Mouse (Mus musculus) embryonic facial prominence, embryonic 15.5 days (tissue): ENCODE results near the gene Uimc1. TPM values are rescaled to one million over a fixed set of nuclear protein-coding genes. Genes with fewer than 3 reads are reported as not detected.
"Not testable (repeated sequence)": the region's sequence is repeated elsewhere in the genome, so short reads cannot be mapped to it uniquely, and the experiment has no call there.

Source experiments
- ATAC-seq: fragments of 200-750 bp; cut with Nextera tagmentation; 2 replicates; pipeline ENCODE4 v1.8.0; 2017; ENCODE audit warnings: low read depth, moderate TSS enrichment; ENCODE audit not compliant: insufficient number of reproducible peaks, low FRiP score, low TSS enrichment
- H3K27ac ChIP-seq: fragments of 300-500 bp; sonication (generic); replicated peaks from 2 replicates; pipeline ENCODE4 v1.5.1; 2015; ENCODE audit warnings: mild to moderate bottlenecking, inconsistent platforms
- H3K27me3 ChIP-seq: fragments of 300-500 bp; sonication (generic); 2 replicates; pipeline ENCODE4 v1.6.1; 2015; ENCODE audit warnings: inconsistent platforms
- H3K36me3 ChIP-seq: fragments of 300-500 bp; sonication (generic); 2 replicates; pipeline ENCODE4 v1.6.1; 2015; ENCODE audit warnings: mild to moderate bottlenecking, inconsistent platforms
- H3K4me1 ChIP-seq: fragments of 300-500 bp; sonication (generic); 2 replicates; pipeline ENCODE4 v1.6.1; 2015; ENCODE audit warnings: inconsistent platforms
- H3K4me2 ChIP-seq: fragments of 300-500 bp; sonication (generic); replicated peaks from 2 replicates; pipeline ENCODE4 v1.6.1; 2015; ENCODE audit warnings: mild to moderate bottlenecking, inconsistent platforms
- H3K4me3 ChIP-seq: fragments of 300-500 bp; sonication (generic); replicated peaks from 2 replicates; pipeline ENCODE4 v1.5.1; 2015; ENCODE audit warnings: mild to moderate bottlenecking, inconsistent platforms
- H3K9ac ChIP-seq: fragments of 300-500 bp; sonication (generic); 2 replicates; pipeline ENCODE4 v1.6.1; 2015; ENCODE audit warnings: inconsistent platforms
- H3K9me3 ChIP-seq: fragments of 300-500 bp; sonication (generic); replicated peaks from 2 replicates; pipeline ENCODE4 v1.6.1; 2016; ENCODE audit warnings: inconsistent platforms
- WGBS: fragments of 180-500 bp; shearing (Covaris S2); methylation state at CpG from one replicate; pipeline ENCODE4 v1.1.7; 2015; 5-methylcytosine and 5-hydroxymethylcytosine counted together
- polyA plus RNA-seq: library from polyadenylated mRNA; unstranded; fragments of >200 nt; fragmentation: Nextera tagmentation; extraction: Ambion mirVana; gene quantifications from 2 replicates; pipeline ENCODE4 v1.2.1, GENCODE M21; 2015

The Uimc1 gene
- polyA plus RNA-seq, 1 experiment from 2014 or later, result 27.8 TPM

GRCm38 (mm10) chr13:55103351-55103750 is 3.3 kb upstream of the Uimc1 start:
- WGBS, result 63% methylated on average over 2 of the region's 2 CpGs
- ATAC-seq, result no peak
- Histone ChIP-seq H3K9ac (no peak overlapping the region), H3K27ac (no peak overlapping the region), H3K27me3 (no peaks in the 10 kb centered on the region), H3K36me3 (peaks cover 7% of the 10 kb centered on the region; the same call in 1 of the 2 replicates), H3K4me1 (peaks cover 24% of the 10 kb centered on the region), H3K4me3 (no peak overlapping the region), H3K9me3 (no peaks in the 10 kb centered on the region), H3K4me2 (no peak overlapping the region)

- Histone ChIP-seq H3K27ac (no peak overlapping the region), H3K4me2 (no peak overlapping the region), H3K4me3 (no peak overlapping the region), H3K9me3 (no peaks in the 10 kb centered on the region), H3K27me3 (no peaks in the 10 kb centered on the region), H3K9ac (no peak overlapping the region), H3K4me1 (peaks cover 21% of the 10 kb centered on the region), H3K36me3 (no peaks in the 10 kb centered on the region)
- WGBS, result 91% methylated on average over 3 of the region's 3 CpGs
- ATAC-seq, result no peak
Measured at GRCm38 (mm10) chr13:55102366-55102765, 2.3 kb upstream of the Uimc1 start.

- ATAC-seq, result no peak
- Histone ChIP-seq H3K36me3 (no peaks in the 10 kb centered on the region), H3K4me2 (no peak overlapping the region), H3K27ac (no peak overlapping the region), H3K9ac (no peak overlapping the region), H3K27me3 (no peaks in the 10 kb centered on the region), H3K4me1 (peaks cover 16% of the 10 kb centered on the region), H3K9me3 (no peaks in the 10 kb centered on the region), H3K4me3 (no peak overlapping the region)
- WGBS, result 92% methylated on average over 11 of the region's 11 CpGs
Measured at GRCm38 (mm10) chr13:55101627-55102026, 1.5 kb upstream of the Uimc1 start.

GRCm38 (mm10) chr13:55099066-55099725 is 904 bp downstream of the Uimc1 start:
- Histone ChIP-seq H3K4me1 (peaks cover 6% of the 10 kb centered on the region), H3K27ac (peak overlapping the region; percentile 94), H3K36me3 (no peaks in the 10 kb centered on the region), H3K27me3 (no peaks in the 10 kb centered on the region), H3K9me3 (no peaks in the 10 kb centered on the region), H3K4me2 (peak overlapping the region; percentile 69), H3K9ac (peak overlapping the region; percentile 90), H3K4me3 (peak overlapping the region; percentile 91)
- no peak for ATAC-seq
- WGBS, result 29% methylated on average over 20 of the region's 20 CpGs

- 83% methylated on average over 3 of the region's 3 CpGs for WGBS
- not testable (repeated sequence) for ATAC-seq
Measured at GRCm38 (mm10) chr13:55097841-55098240, 2.3 kb downstream of the Uimc1 start.

GRCm38 (mm10) chr13:55092588-55092987 is 7.5 kb downstream of the Uimc1 start:
- Histone ChIP-seq H3K27ac (no peak overlapping the region), H3K9me3 (no peaks in the 10 kb centered on the region), H3K4me1 (no peaks in the 10 kb centered on the region), H3K36me3 (peaks cover 16% of the 10 kb centered on the region; the same call in 1 of the 2 replicates), H3K4me3 (no peak overlapping the region), H3K9ac (no peak overlapping the region), H3K27me3 (no peaks in the 10 kb centered on the region), H3K4me2 (no peak overlapping the region)
- WGBS, result 81% methylated on average over 4 of the region's 4 CpGs
- ATAC-seq, result no peak

More at GRCm38 (mm10) chr13:55097841-55098240, 2.3 kb downstream of the Uimc1 start:
- not testable (repeated sequence) for H3K9me3 ChIP-seq, H3K9ac ChIP-seq, H3K4me2 ChIP-seq, H3K4me1 ChIP-seq, H3K4me3 ChIP-seq, H3K36me3 ChIP-seq, H3K27me3 ChIP-seq, H3K27ac ChIP-seq

GRCm38 (mm10) chr13:55075597-55075996 is 24.5 kb downstream of the Uimc1 start:
- Histone ChIP-seq H3K4me3 (no peak overlapping the region), H3K27ac (no peak overlapping the region), H3K27me3 (no peaks in the 10 kb centered on the region), H3K4me1 (no peaks in the 10 kb centered on the region), H3K9ac (no peak overlapping the region), H3K9me3 (no peaks in the 10 kb centered on the region), H3K36me3 (peaks cover 27% of the 10 kb centered on the region), H3K4me2 (no peak overlapping the region)
- no peak for ATAC-seq
- 55% methylated on average over 5 of the region's 5 CpGs for WGBS

GRCm38 (mm10) chr13:55071322-55071721 is 28.8 kb downstream of the Uimc1 start:
- Histone ChIP-seq H3K9ac (no peak overlapping the region), H3K27ac (no peak overlapping the region), H3K4me3 (no peak overlapping the region), H3K36me3 (peaks cover 11% of the 10 kb centered on the region; the same call in 1 of the 2 replicates), H3K27me3 (no peaks in the 10 kb centered on the region), H3K4me2 (no peak overlapping the region), H3K4me1 (no peaks in the 10 kb centered on the region), H3K9me3 (no peaks in the 10 kb centered on the region)
- no peak for ATAC-seq
- 0% methylated on average over 3 of the region's 3 CpGs for WGBS

- H3K4me3 ChIP-seq, result no peak overlapping the region
- H3K36me3 ChIP-seq, result no peaks in the 10 kb centered on the region; the same call in 1 of the 2 replicates
- no peaks in the 10 kb centered on the region for H3K4me1 ChIP-seq
- no peak overlapping the region for H3K27ac ChIP-seq
- no peaks in the 10 kb centered on the region for H3K9me3 ChIP-seq
- 68% methylated on average over 7 of the region's 7 CpGs for WGBS
- no peaks in the 10 kb centered on the region for H3K27me3 ChIP-seq
- H3K9ac ChIP-seq, result no peak overlapping the region
- no peak overlapping the region for H3K4me2 ChIP-seq
- ATAC-seq, result no peak
Measured at GRCm38 (mm10) chr13:55069719-55070118, 30.4 kb downstream of the Uimc1 start.

GRCm38 (mm10) chr13:55063276-55063675 is 36.8 kb downstream of the Uimc1 start:
- no peak overlapping the region for H3K4me3 ChIP-seq
- no peak overlapping the region for H3K9ac ChIP-seq
- H3K9me3 ChIP-seq, result no peaks in the 10 kb centered on the region
- H3K27me3 ChIP-seq, result no peaks in the 10 kb centered on the region
- H3K4me1 ChIP-seq, result no peaks in the 10 kb centered on the region
- ATAC-seq, result no peak
- H3K4me2 ChIP-seq, result no peak overlapping the region
- 87% methylated on average over 2 of the region's 2 CpGs for WGBS
- H3K36me3 ChIP-seq, result peaks cover 6% of the 10 kb centered on the region; the same call in 1 of the 2 replicates
- H3K27ac ChIP-seq, result no peak overlapping the region

- no peak for ATAC-seq
- H3K9ac ChIP-seq, result no peak overlapping the region
- WGBS, result 95% methylated on average over 2 of the region's 2 CpGs
- H3K27ac ChIP-seq, result no peak overlapping the region
- peaks cover 14% of the 10 kb centered on the region; the same call in 1 of the 2 replicates for H3K36me3 ChIP-seq
- no peaks in the 10 kb centered on the region for H3K4me1 ChIP-seq
- H3K9me3 ChIP-seq, result no peaks in the 10 kb centered on the region
- H3K27me3 ChIP-seq, result no peaks in the 10 kb centered on the region
- H3K4me3 ChIP-seq, result no peak overlapping the region
- H3K4me2 ChIP-seq, result no peak overlapping the region
Measured at GRCm38 (mm10) chr13:55058042-55058441, 42.1 kb downstream of the Uimc1 start.

GRCm38 (mm10) chr13:55047706-55048105 is 52.4 kb downstream of the Uimc1 start:
- Histone ChIP-seq H3K9ac (no peak overlapping the region), H3K4me1 (no peaks in the 10 kb centered on the region), H3K4me3 (no peak overlapping the region), H3K36me3 (peaks cover 3% of the 10 kb centered on the region; the same call in 1 of the 2 replicates), H3K9me3 (no peaks in the 10 kb centered on the region), H3K27me3 (no peaks in the 10 kb centered on the region), H3K4me2 (no peak overlapping the region), H3K27ac (no peak overlapping the region)
- ATAC-seq, result no peak
- WGBS, result 67% methylated on average over 3 of the region's 3 CpGs
